Mouse (Mus musculus) gastrocnemius, adult 8-10 months (tissue): ENCODE measurements around the gene Vmn1r81. TPM values are rescaled to one million over a fixed set of nuclear protein-coding genes. Genes with fewer than 3 reads are reported as not detected.

Experiments used
- DNase-seq, 2 experiments: peaks; one replicate each; pipeline ENCODE4 v3.0.0; 2022; ENCODE audit warnings: low spot score in 2 of 2
- total RNA-seq, 4 experiments: library from RNA; stranded (reverse); gene quantifications; 2 replicates each; pipeline ENCODE4 v1.2.4; 2022

The Vmn1r81 gene
- total RNA-seq = not detected

- DNase-seq = no peak
Observed at GRCm38 (mm10) chr7:12268169-12268568, at the start of gene Vmn1r81. TSS of gene Vmn1r81 (minus strand) at chr7:12268269.

- no peak for DNase-seq
Observed at GRCm38 (mm10) chr7:12300130-12300529, 32.1 kb upstream of the Vmn1r81 start, which contains the start of gene Vmn1r82. TSS of gene Vmn1r82 (plus strand) at chr7:12300430.

- no peak for DNase-seq
Observed at GRCm38 (mm10) chr7:12204141-12204540, 63.9 kb downstream of the Vmn1r81 start.

Other genes starting within 250 kb of the Vmn1r81 start
- not detected for gene Vmn1r77, start 231.5 kb downstream of the Vmn1r81 start, total RNA-seq
- not detected for gene Vmn1r78, start 118.0 kb downstream of the Vmn1r81 start, total RNA-seq
- under 1 TPM in 1 of 4 experiments, not detected in 3; 0.04 TPM for gene Vmn1r79, start 97.0 kb downstream of the Vmn1r81 start, total RNA-seq
- gene Vmn1r80, start 79.0 kb downstream of the Vmn1r81 start, total RNA-seq = not detected
- not detected for gene Vmn1r82, start 32.2 kb upstream of the Vmn1r81 start, total RNA-seq
- not detected for gene Vmn1r83, start 61.2 kb upstream of the Vmn1r81 start, total RNA-seq
- not detected for gene Vmn1r84, start 101.0 kb upstream of the Vmn1r81 start, total RNA-seq
- 1 to 10 TPM; 1.3 to 2.8 (median 2.2) TPM for gene Zfp551, start 154.5 kb upstream of the Vmn1r81 start, total RNA-seq
- 1 to 10 TPM; 5.1 to 6.8 (median 5.4) TPM for gene Zfp606, start 210.0 kb upstream of the Vmn1r81 start, total RNA-seq
- not detected for gene 2900092C05Rik, start 244.2 kb upstream of the Vmn1r81 start, total RNA-seq